Mouse (Mus musculus): Measurements from ENCODE around the gene Nrxn3.

The Nrxn3 gene

DNA sequence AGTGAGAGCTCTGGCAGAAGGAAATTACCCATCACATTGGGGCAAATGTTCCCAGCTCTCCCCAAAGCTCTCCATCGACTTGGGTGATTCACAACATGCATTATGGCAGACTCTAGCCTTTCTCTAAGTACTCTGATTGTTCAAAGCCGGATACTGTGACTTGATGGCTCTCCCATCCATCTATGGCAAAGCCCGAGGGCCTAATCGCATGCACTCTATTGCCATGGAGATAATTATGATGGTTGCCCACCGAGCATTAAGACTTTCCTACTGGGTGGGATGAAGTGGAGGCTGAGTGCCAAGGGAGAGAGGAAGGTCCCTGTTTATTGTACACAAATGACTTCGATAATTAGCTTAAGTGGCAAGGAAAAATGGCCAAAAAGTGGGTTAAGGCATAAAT lies 793.4 kb downstream of the Nrxn3 start:
- no peak for DNase-seq (ENCODE audit: low spot score in 2 of 2)

DNA sequence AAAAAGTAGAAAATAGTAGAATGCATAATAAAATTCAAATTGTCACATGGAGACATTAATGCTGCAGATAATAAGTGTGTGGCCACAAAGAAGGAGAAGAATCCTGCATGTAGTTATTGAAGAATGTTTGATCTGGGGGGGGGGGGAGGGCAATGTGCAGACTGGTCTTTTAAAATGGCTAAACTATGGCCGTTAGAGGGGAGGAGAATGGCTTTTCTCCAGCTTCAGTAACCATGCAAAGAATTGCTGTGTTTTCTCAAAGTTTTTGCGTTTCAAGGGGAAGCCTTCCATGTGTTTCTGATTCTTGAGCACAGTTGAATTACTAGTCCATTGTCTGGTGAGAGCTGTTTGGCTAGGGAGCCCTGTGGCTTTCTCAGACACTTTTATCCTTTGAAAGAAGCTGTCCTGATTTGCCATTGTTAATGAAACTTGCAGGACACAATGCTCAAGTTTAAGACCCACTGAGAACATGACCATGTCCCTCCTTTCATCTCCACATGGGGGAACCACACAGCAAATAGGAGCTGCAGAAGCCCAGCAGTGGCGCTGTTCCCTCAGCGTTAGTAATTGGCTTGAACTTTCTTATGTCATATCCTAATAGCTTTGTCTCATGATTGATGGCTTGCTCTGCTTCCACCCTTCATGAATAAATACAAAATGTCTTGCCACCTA lies 808.1 kb downstream of the Nrxn3 start:
- DNase-seq (ENCODE audit: low spot score in 2 of 2), result no peak

DNA sequence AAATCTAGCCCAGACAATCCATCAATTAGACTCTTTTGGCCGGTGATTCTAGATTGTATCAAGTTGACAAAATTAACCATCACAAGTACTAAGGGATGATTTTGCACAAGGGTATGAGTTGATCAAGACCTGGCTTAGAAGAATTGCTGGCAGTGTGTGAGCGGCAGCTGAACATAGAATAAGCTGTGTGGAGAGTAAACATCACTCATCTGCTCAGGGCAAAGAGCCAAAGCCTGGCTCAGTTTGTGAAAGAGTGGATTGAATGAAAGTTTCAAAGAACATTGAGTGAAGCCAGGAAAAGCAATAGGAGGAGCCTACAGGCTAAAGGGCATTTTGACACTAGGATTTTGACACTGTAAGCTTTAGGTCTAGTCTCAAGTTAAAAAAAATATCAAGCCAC lies 828.6 kb downstream of the Nrxn3 start:
- DNase-seq (ENCODE audit: low spot score in 2 of 2), result no peak

DNA sequence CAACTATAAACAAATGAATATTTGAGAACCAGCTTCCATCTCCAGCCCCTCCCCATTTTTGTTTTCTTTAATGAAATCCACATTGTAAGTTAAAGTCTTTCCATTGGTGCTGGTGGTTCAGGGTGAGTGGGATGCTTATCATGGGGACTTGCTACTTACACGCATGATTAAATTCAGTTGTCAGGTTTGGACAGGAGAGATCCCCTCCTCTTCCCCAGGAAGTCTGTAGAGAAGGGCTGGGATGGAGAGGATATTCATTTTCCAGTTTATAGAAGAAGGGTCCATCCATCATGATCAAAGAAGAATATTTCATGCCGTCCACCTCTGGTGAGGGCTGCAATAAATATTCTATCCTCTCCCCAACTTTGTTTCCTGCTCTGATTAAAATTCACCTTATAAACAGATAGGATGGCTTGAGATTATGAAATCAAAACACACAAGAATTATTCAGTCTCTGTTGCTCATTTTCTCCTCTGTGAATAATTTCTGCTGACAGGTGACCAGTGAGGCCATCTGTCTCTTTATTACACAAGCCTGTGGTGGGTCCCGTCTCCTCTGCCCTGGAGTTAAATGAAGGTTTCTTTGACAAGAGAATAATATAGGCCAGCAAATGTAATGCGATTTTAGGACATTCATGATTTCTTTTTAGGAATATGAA lies 830.7 kb downstream of the Nrxn3 start:
- DNase-seq (ENCODE audit: low spot score in 2 of 2), result no peak

DNA sequence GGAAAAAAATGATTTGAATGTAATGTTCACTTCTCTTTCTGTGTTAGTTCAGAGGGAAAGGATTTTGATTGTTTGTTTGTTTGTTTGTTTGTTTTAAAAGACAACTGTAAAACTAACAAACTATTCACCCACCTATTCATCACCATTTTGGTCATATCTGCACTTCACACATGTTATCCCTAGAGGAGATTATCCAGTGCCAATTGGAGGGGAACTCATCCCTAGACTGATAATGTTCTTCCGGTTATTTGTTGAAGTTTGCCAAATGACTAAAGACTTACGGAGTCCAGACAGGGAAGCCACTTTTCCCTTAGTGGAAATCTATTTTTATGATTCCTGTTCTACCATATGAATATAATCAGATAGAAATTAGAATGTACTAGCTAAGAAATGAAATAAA lies 831.5 kb downstream of the Nrxn3 start:
- no peak for DNase-seq (ENCODE audit: low spot score in 2 of 2)

DNA sequence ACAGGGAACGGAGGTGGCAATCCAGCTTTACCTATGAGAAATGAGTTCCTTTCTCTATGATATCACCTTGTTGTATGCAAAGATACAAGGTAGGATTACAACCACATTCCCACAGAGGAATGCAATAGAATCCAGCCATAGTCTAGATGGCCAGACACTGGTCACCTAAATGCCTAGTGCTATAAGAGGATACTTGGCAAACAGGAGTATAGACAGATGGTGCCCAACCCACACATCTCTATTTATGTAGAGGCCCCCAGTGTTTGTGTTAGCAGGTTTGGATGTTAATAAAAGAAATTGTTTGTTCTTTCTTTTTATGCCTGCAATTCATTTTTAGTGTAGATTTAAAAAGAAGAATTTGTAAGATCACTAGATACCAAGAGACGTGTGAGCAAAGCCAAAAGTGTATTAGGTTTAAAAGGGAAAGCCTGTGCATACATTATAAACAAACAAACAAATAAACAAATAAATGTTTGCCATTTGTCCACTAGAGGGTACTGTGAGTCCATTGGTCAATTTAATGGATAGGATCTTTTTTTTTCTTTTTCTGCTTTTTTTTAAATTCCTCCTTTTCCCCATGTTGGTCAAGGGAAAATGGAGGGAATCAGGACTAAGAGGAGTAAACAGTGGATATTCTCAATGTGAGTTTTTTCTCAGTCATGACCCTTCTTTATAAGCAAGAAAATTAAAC lies 832.2 kb downstream of the Nrxn3 start:
- DNase-seq (ENCODE audit: low spot score in 2 of 2), result no peak

DNA sequence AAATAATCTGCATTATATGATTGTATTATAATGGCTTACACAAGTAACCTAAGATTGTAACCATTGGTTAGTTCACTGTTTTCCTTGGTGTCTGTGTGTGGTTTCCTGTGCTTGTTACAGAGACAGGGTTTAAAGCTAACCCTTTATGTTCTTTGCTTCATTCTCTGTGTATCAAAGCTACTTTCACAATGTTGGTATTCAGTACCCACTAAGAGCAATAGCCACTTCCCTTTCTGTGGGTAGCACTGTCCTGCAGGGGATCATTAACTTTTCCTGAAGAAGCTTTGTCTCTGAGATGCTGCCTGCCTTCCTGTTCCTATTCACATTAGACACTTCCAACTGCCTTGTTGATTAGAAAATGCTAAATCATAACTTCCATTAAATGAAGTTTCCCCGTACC lies 836.2 kb downstream of the Nrxn3 start:
- DNase-seq (ENCODE audit: low spot score in 2 of 2), result no peak

DNA sequence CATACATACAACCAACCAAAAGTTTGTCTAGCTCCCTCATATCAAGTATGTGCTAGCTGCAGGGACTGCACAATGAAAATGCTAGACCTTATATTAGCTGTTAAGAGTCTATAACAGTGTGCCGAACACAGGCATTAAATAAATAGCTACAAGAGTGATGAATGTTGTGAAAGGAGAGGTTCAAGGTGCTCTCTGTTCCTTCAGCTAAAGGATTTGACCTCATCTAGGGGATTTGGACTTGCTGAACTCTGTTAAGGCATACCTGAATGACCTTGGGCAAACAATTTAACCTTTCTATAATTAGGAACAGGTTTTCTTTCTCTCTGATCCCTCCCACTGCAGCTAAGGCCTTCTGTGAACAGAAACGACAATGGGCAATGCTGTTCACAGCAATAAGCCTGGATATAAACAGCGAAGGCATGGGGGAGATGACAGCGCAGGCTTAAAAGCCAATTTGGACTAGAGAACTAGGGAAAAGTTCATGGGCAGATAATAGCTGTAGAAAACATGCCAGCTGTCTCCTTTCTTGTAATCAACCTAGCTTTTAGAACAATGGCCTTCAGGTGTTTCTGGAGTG lies 839.4 kb downstream of the Nrxn3 start:
- no peak for DNase-seq (ENCODE audit: low spot score in 2 of 2)

DNA sequence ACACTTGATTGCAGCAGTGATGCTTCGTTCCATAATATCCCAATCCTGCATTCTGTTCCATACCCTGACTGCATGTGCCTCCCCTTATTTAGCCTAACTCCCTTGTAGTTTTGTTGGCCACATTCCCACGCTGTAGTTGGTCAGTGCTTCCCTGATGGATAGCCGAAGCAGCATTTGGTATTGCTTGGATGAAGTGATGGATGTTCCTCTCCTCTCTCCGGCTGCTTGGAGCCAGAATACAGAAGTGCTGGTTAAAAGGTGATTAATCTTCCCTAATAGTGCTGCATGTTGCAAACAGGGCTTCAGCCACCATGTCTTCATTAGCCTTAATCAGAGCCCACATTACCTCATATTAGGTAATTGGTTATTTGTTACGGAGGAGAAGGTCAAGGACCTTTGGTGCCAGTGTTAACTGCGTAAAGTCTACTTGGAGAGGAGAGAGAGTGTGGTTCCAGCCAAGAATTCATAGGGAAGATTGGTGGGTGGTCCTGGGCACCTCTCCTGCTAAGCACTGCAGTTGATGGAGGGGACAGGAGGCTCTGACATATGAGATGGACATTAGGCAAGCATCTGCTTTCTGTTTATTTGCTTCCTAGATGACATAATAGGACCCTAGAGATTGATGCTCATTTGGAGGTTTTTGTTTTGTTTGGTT lies 846.2 kb downstream of the Nrxn3 start:
- no peak for DNase-seq (ENCODE audit: low spot score in 2 of 2)

DNA sequence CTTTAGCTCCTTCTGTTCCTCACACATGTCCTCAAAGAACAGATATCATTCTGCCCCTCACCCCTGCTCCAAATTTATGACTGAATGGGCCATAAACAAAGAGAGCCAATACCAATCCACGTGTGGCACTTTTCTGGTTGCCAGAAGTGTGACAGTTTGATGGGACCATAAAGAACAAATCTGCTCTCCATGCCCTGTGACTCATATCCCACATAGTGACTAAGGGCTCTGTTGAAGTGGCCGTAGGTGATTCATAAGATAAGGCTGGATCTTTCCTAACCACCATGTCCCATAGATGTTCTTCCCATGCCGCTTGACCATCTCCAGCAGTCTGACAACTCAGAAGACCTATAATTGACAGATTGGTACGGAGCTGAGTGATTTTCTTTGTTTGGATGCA lies 869.8 kb downstream of the Nrxn3 start:
- DNase-seq (ENCODE audit: low spot score in 2 of 2), result no peak

DNA sequence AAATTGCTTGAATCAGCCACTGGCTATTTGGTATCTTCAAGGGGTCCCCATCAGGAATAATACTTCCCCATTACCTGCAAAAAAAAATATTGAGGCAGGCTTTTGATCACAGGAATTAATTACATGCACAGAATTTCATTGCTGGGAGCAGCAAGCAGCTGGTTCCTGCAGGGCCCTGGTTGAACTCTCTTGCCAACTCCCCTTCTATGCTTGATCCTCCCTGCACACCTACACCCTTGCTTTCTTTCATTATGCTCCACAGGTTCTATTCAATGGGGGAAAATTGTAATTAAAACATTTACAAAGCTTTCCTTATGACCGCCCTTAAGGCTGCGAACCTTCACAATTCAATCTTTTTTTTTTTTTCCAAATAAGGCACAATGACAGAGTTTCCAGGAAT lies 891.0 kb downstream of the Nrxn3 start:
- no peak for DNase-seq (ENCODE audit: low spot score in 2 of 2)

DNA sequence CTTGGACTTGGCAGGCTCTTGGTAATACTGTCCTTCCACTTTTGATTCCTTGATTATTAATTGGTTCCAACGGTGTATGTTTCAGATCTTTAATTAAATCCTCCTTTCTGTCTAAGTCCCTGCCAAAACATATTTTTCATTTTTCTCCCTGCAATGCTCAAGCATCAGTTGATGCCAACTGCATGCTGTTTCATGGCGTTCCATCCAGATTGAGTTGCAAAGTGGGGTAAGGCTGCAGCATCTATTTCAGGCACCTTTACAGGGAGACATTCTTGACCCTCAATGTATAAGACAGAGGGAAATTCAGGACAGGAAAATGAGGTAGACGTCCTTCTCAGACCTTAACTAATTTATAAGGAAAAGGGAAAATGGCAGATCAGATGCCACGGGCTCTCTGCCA lies 903.1 kb downstream of the Nrxn3 start:
- no peak for DNase-seq (ENCODE audit: low spot score in 2 of 2)

DNA sequence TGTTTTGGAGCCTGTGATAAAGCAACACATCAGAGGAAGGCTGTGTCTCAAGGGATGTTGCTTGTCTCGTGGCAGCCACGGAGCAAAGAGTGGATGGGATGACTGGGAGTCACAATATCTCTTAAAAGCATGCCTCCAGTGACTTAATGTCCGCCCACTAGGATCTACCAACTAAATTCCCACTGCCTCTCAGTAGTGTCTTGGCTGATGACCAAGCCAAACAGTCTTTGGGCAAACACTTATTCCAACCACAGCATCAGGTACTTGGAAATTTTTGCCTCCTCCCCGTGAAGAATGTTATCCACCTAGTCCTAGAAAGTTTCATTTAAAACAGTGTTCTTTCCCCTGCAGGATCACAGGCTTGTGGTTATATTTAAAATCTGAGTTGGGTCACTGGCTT lies 917.4 kb downstream of the Nrxn3 start:
- no peak for DNase-seq (ENCODE audit: low spot score in 2 of 2)

DNA sequence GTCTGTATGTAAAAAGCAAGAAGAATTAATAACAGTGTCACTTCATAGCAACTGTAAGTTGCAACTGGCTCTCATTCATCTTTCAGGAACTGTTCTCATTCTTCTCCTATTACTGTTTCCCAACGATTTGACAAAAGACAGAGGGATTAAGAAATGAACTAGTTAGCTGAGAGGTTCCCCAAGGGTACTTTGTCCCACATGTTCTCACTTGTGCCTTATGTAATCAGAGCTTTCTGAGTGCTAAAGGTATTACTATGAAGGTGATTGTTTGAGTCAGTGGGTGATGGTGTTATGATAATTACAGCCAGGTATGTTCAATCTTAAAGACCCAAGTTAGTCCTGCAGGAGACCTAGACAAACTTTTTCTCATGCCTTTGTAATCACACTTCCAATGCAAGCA lies 918.8 kb downstream of the Nrxn3 start:
- DNase-seq (ENCODE audit: low spot score in 2 of 2), result no peak

DNA sequence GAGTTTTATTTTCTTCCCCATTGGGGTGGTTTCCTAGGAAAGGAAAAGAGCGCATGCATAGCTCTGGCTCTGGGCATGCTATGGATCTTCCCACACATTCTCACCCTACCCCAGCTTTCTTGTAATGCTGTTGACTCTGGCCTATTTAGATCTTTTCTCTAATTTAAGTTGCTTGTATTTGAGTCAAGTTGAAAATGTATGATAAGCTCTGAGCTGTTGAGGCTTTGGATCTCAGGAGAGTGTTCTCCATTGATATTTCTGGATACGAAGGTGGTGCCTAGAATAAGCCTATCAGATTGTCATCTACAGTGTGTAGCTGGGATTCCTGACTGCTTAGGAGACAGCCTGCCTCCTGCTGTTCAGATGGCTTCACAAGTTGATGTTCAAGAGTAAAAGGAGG lies 930.5 kb downstream of the Nrxn3 start:
- DNase-seq (ENCODE audit: low spot score in 2 of 2), result no peak

DNA sequence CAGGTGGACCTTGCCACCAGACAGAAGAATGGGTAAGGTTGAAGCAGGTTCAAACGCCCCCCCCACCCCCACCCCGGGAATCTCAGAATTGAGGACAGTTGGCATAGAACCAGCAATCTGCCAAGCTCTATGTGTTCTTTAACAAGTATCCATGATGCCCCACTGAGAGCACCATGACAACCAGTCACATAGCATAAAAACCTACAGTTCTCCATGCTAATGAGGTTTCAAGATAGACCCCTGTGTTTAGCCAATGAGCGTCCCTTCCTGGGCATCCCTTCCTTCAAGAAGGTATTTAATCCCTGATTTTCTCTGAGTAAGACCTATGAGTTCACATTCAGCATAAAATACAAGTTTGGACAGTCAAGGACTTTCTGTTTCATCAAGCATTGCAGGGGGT lies 938.5 kb downstream of the Nrxn3 start:
- DNase-seq (ENCODE audit: low spot score in 2 of 2), result no peak

DNA sequence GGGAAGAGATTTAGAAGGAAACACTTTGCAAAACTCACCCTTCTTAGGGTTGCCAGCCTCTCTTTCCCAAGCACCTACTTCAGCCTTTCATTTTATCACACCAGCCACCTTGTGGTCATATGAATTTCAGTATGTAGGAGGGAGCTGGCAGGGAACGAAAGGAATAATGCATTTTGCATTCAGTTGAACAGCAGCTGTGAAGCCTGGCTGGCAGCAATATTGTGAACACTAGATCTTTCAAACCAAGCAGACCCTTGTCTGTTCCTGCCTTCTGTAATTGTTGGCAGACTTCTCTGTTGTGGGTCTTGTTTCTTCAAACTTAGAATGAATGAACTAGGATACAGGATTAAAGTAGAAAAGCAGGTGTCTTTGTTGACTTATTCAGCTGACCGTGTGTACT lies 946.2 kb downstream of the Nrxn3 start:
- no peak for DNase-seq (ENCODE audit: low spot score in 2 of 2)

DNA sequence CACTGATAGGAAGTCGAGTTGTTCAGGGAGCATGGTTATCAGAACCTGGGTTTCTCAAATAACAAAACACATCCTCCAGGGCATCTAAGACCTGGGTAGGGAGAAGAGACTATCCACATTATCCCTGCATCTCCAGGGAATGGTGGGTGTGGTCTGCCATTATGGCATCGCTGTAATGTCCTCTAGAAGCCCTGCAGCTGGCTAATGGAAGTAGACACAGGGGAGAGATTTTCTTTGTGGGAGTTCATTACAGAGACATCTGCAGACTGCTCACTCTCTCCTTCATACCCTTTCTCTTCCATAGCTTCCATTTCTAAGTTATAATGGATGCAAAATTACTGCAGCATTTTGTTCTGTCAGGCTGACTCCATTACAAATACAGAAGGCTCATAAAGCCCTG lies 950.1 kb downstream of the Nrxn3 start:
- no peak for DNase-seq (ENCODE audit: low spot score in 2 of 2)

DNA sequence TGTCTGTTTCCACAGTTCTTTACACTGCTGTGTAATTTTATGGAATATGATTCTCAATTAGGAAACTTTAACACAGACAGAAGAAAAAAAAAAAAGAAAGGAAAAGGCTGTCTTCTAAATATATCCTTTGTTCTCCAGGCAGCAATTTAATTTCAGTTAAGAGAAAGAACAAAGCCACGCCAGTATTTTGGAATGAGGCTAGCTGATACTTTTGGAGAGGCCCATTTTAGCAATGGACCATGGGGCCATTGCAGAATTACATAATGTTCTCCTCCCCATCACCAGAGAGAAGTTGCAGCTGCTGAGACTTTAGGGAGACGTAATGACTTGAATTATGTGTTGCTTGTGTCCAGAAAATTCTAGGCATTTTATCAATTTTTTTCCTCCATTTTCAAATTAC lies 963.0 kb downstream of the Nrxn3 start:
- DNase-seq (ENCODE audit: low spot score in 2 of 2), result no peak

DNA sequence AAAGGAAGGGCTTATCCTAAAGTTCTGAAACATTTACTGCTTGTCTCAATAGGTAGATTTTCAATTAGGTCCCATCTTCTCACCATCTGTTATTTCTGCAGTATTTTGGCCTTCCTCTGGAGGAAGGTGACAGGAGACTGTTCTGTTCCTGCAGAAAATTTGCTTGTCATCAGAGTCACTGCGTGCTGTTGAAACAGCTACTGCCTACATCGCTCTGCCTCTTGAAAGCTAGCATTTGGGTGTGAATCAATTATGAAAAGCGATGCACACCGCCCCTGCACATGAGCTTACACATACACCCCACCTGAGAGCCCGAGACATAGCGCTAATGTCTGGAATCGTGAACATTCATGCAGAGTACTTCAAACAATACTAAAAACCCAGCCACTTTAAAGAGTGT lies 966.4 kb downstream of the Nrxn3 start:
- DNase-seq (ENCODE audit: low spot score in 2 of 2), result peak in 1 of 2 experiments; percentile 9

DNA sequence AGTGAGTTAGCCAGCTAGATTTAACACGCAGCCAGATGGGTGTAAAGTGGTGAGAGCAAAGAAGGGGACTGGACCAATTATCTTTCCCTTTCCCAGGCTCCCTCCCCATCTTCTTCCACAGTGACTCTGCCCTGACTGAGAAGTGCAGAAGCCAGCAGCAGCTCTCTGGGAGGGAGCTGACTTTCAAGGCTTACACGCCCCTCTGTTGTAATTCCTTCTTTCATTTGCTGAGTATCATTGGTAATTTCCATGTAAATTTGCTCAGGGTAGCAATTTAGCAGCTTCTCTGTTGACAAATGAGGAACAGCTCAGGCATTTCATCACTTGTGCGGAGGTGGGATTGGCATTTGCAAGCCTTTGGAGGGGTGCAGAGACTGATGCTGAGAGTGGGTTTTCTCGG lies 976.8 kb downstream of the Nrxn3 start:
- no peak for DNase-seq (ENCODE audit: low spot score in 2 of 2)

DNA sequence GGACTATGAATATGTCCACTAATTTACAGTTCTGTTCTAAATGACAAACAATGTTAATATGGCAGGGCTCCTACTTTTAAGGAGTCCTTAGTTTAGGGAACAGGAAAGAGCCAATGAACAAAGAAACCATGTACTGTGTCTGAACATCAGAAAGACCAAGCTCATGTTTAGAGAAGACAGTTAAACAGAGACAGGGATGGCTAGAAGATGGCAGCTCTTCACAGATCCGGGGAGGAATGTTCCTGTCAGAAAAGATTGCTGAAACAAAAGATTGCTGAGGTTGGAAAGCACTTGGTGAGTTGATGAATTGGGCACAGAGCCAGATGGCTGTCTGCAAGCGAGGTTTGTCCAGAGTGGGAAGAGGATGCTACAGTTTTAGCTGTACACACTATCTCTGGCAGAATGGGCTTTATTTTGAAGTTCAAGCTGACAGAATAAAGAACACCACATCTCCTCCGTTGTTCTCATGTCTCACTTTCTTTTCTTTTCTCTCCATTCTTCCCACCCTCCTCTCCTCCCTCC lies 978.3 kb downstream of the Nrxn3 start:
- DNase-seq (ENCODE audit: low spot score in 2 of 2), result no peak

Measured in frontal cortex, postnatal 25 days (tissue).